Mouse (Mus musculus) bone marrow, adult 2 months (tissue): Measurements from ENCODE around the gene Drc1.

Experiments used
- CTCF ChIP-seq: fragments of 200-500 bp; IDR thresholded peaks from 2 replicates; pipeline ENCODE4 v1.5.1; 2011; ENCODE audit warnings: low read length, control low read depth; ENCODE audit not compliant: control insufficient read depth, insufficient read depth
- POLR2A ChIP-seq: fragments of 200-500 bp; IDR thresholded peaks from 2 replicates; pipeline ENCODE4 v1.6.1; 2011; ENCODE audit warnings: low read depth, mild to moderate bottlenecking, control low read depth, low read length, borderline replicate concordance; ENCODE audit not compliant: control insufficient read depth

- TF ChIP-seq CTCF (no peak), POLR2A (no peak)
Observed at GRCm38 (mm10) chr5:30287106-30287882, 6.1 kb downstream of the Drc1 start.
